Mouse (Mus musculus): ENCODE measurements around the gene Glod4.

GRCm38 (mm10) chr11:76084943-76085342 lies 158.6 kb downstream of the Glod4 start:
- TF ChIP-seq CTCF (IDR thresholded peaks at IDR 0.05; ENCODE audit: low read depth, low read length) (no peak), POLR2A (IDR thresholded peaks at IDR 0.05; ENCODE audit: insufficient read depth, low read length) (no peak), EP300 (IDR thresholded peaks at IDR 0.05; ENCODE audit: insufficient read depth, low read depth, low read length) (no peak)
